Mouse (Mus musculus): ENCODE results near the gene Smarca4.

The Smarca4 gene

DNA sequence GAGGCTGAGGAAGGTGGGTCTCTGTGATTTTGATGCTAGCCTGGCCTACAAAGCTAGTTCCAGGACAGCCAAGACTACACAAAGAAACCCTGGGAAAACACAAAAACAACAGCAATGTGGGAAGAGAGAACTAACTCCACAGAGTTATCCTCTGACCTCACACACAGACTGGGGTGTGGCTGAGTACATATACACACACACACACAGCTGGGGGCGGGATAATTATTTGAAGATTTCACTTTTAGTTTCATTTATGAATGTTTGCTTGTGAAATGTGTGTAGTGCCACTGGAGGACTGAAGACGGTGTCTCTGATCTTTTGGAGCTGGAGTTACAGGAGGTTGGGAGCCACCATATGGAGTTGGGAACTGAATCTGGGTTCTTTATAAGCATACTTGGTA lies 14.9 kb upstream of the Smarca4 start:
- DNase-seq (ENCODE audit: low read depth, low spot score), result no peak

GRCm38 (mm10) chr9:21601722-21602399 lies 14.1 kb upstream of the Smarca4 start:
- DNase-seq (ENCODE audit: low read depth, low spot score), result peak; percentile 44

GRCm38 (mm10) chr9:21604119-21604518 lies 11.8 kb upstream of the Smarca4 start:
- no peak for DNase-seq (ENCODE audit: low read depth, low spot score)

- DNase-seq (ENCODE audit: low read depth, low spot score), result no peak
Observed at GRCm38 (mm10) chr9:21605865-21606264, 10.1 kb upstream of the Smarca4 start.

DNA sequence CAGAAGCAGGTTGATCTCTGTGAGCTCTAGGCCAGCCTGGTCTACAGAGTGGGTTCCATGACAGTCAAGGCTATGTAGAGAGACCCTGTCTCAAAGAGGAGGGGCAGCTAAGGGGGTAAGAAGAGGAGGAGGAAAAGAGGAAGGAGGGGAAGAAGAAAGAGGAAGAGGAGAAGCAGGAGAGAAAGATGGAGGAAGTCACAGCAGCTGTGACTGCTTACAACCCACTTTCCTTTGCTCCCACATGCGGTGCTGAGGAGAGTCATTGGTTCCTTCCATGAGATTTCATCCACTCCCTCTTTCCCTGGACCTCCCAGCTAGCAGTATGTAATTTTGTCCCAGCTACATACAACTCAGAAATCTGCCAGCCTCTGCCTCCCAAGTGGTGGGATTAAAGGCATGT lies 9.3 kb upstream of the Smarca4 start:
- no peak for DNase-seq (ENCODE audit: low read depth, low spot score)

DNA sequence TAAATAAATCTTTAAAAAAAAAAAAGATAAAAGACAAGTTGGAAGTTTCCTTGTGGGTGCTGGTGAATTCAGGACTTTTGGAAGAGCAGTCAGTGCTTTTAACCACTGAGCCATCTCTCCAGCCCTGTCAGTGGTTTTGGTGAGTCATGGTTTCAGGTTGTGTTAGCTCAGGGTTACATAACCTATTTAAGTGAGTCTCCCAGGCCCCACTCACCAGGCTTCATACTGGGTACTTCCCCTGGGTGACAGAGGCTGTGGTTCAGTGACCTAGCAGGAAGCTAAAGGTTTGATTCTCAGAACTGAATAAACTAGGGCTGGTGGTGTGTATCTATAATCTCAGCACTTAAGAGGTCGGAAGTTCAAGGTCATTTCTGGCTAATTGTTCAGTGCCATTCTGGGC lies 6.1 kb upstream of the Smarca4 start:
- no peak for DNase-seq (ENCODE audit: low read depth, low spot score)

GRCm38 (mm10) chr9:21614864-21615616 lies 929 bp upstream of the Smarca4 start:
- no peak for DNase-seq (ENCODE audit: low read depth, low spot score)

- DNase-seq (ENCODE audit: low read depth, low spot score), result no peak
Observed at GRCm38 (mm10) chr9:21616232-21616781, 338 bp downstream of the Smarca4 start.

DNA sequence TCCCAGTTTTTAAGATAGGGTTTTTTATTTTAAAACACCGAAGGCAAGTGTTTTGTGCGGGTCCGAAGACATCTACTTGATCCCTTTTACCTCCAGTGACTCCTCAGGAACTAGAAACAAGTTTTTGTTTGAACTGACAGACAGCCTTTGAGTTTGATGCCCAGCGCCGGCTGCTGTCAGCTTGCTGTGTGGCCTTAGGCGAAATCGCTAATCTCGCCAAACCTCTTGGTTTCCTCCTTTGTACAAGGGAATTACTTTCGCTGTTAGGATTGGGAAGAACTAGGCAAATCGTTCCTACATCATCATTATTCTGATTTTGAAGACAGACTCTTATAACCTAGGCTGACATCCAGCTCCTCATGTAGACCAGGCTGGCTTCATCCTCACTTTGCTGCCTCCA lies 1.1 kb downstream of the Smarca4 start:
- DNase-seq (ENCODE audit: low read depth, low spot score), result no peak

DNA sequence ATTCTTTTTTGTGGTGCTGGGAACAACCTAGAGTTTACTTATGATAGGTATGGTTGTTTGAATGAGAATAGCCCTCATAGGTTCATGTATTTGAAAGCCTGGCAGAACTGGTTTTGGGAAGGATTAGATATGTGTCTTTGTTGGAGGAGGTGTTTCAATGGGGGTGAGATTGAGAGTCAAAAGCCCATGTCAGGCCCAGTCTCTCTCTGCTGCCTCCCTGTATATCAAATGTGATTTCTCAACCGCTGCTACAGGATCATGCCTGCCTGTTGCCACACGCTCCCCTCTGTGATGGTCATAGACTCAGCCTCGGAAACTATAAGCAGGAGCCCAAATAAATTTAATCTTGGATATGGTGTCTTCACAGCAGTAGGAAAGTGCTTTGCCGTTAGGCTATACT lies 4.3 kb downstream of the Smarca4 start:
- DNase-seq (ENCODE audit: low read depth, low spot score), result no peak

GRCm38 (mm10) chr9:21622676-21623075 lies 6.7 kb downstream of the Smarca4 start:
- no peak for DNase-seq (ENCODE audit: low read depth, low spot score)

DNA sequence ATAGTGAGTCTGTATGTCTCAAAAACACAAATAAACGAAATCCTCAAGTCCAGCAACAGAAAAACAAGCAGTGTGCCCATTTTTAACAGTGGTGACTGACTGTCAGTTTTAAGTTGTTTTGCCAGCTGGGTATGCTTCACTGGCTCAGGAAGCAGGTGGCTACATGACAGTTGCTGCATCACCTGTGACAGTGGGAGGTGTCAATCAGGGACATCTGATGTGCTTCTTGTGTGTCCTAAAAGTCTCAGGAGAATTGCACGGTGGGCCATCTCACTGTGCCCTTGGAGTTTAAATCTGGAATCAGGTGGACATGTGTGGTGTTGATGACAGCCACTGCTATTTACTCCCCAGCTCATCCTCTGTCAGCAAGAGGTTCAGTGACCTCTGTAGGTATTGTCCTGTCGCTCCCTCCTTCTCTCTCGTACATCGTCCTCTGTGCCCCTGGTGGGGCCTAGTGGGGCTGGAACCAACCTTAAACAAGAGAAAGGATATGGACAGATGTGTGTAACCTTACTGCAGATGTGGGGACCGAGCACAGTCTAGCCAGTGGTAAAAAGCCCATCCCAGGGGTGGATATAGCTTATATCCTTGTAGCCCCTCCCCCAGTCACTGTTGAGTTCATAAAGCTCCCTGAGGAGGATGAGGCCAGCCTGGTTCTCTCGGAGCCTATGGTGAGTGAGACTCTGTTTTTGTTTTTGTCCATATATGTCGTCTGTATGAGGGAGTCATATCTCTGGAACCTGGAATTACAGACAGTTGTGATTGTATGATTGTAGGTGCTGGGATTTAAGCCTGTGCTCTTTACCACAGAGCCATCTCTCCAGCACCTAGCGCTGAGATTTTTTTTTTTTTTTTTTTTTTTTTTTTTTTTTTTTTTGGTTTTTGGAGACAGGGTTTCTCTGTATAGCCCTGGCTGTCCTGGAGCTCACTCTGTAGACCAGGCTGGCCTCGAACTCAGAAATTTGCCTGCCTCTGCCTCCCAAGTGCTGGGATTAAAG lies 9.7 kb downstream of the Smarca4 start:
- DNase-seq (ENCODE audit: low read depth, low spot score), result no peak

- DNase-seq (ENCODE audit: low read depth, low spot score), result no peak
Observed at GRCm38 (mm10) chr9:21626571-21626970, 10.6 kb downstream of the Smarca4 start.

DNA sequence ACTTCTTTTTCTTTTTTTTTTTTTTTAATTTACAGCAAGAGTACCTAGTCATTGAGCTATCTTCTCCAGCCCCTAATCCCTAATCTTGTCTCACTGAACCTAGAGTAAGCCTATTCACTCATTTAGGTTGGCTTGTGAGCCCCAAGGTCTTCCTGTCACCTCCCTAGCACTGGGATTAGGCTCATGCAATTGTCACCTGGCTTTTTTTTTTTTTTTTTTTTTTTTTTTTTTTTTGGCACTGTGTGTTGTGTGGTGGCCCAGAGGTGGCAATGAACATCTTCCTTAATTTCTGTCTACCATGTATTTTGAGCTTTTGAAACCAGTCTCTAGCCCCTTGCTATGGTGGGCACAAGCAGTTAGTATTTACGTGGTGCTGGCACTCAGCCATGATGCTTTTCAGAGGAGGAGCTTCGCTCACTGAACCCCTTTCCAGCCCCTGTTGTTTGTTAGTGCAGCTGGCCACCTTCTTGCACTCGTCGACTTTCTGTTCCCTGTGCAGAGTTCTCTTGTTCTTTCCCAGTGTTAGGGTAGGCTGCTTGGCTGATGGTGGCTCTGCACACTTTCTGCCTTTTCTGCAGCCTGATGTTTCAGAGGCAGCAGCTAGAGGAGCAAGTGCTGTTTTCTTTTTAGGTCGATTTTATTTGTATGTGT lies 11.3 kb downstream of the Smarca4 start:
- no peak for DNase-seq (ENCODE audit: low read depth, low spot score)

DNA sequence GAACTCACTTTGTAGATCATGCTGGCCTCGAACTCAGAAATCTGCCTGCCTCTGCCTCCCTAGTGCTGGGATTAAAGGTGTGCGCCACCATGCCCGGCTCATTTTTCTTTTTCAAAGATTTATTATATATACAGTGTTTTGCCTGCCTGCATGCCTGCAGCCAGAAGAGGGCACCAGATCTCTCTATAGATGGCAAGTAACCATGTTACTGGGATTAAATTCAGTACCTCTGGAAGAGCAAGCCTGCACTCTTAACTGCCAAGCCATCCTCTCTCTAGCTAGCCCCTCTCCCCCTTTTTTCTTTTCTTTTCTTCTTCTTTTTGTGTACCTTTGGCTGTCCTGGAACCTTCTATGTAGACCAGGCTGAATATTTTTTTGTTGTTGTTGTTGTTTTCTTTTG lies 14.7 kb downstream of the Smarca4 start:
- no peak for DNase-seq (ENCODE audit: low read depth, low spot score)

DNA sequence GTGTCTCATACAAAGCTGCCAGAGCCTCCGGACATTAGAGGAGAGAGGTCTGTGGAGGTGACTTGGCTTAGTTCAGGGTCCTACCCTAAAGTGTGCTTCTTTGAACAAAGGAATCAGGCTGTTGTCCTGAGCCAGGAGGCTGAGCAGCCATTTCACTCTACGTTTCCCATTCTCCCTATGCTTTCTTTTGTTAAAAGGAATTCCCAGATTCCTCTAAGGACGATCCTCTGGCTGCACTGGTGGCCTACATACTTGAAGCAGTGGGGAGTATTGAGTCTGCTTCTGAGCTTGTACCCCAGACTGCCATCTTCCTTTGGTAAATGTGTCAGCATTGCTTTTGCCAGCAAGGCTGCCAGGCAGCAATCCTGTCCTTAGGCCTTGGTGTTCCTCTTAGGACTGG lies 17.1 kb downstream of the Smarca4 start:
- no peak for DNase-seq (ENCODE audit: low read depth, low spot score)

- DNase-seq (ENCODE audit: low read depth, low spot score), result no peak
Observed at GRCm38 (mm10) chr9:21635639-21636038, 19.7 kb downstream of the Smarca4 start.

DNA sequence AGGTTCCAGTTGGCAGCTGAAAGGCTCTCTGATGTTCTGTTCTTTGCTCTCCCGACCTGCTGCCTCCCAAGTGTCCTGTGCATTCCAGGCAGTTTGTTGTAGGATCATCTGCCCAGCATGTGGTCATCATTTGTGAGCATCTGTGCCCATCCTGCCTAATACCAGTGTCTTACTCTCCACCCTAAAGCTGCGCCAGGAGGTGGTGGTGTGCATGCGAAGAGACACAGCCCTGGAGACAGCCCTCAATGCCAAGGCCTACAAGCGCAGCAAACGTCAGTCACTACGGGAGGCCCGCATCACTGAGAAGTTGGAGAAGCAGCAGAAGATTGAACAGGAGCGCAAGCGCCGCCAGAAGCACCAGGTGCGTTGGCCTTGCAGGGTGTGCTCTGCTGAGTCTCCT lies 23.1 kb downstream of the Smarca4 start:
- DNase-seq (ENCODE audit: low read depth, low spot score), result no peak

- no peak for DNase-seq (ENCODE audit: low read depth, low spot score)
Observed at GRCm38 (mm10) chr9:21646366-21646765, 30.4 kb downstream of the Smarca4 start.

- DNase-seq (ENCODE audit: low read depth, low spot score), result no peak
Observed at GRCm38 (mm10) chr9:21647721-21648120, 31.8 kb downstream of the Smarca4 start.

DNA sequence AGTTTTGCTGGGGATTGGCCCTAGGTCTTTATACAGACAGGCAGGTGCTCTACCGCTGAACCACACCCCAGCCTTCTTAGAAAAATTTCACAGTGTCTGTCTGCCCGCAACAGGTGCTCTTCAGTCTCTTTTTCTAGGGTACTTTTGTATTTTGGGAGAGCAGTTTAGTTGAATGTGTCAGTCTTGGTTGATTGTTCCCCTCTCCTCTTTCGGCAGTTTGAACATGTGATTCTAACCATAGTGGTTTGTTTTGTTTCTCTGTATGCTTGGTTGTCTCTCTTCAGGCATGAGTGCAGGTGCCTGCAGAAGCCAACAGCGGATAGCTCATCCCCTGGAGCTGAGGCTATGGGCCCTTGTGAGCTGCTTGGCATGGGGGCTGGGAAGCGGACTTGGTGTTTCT lies 36.3 kb downstream of the Smarca4 start:
- DNase-seq (ENCODE audit: low read depth, low spot score), result no peak
